Mouse (Mus musculus) layer of hippocampus, adult 9-11 months (tissue): ENCODE measurements around the gene Scpep1.

Experiments used
- DNase-seq: peaks from one replicate; pipeline ENCODE4 v3.0.0; 2022

The Scpep1 gene

GRCm38 (mm10) chr11:88970202-88970732 lies 15.0 kb upstream of the Scpep1 start, which contains the start of gene Coil:
Gene Coil (plus strand): TSS chr11:88970252.
- DNase-seq: no peak

GRCm38 (mm10) chr11:88966881-88967361 lies 11.7 kb upstream of the Scpep1 start, which contains the start of gene Elobl:
Gene Elobl (minus strand): TSS chr11:88966931.
- no peak for DNase-seq

GRCm38 (mm10) chr11:88958851-88959250 lies 3.6 kb upstream of the Scpep1 start:
- no peak for DNase-seq

- DNase-seq: no peak
These were observed 462 bp downstream of the Scpep1 start for GRCm38 (mm10) chr11:88954803-88955202.

- DNase-seq: no peak
These were observed 1.7 kb downstream of the Scpep1 start for GRCm38 (mm10) chr11:88953582-88953981.

GRCm38 (mm10) chr11:88952117-88952516 lies 3.1 kb downstream of the Scpep1 start:
- DNase-seq: no peak

- DNase-seq: no peak
These were observed 3.7 kb downstream of the Scpep1 start for GRCm38 (mm10) chr11:88951576-88951975.

- DNase-seq: no peak
These were observed 4.5 kb downstream of the Scpep1 start for GRCm38 (mm10) chr11:88950640-88951250.

- DNase-seq: no peak
These were observed 5.2 kb downstream of the Scpep1 start for GRCm38 (mm10) chr11:88949802-88950639.

GRCm38 (mm10) chr11:88948896-88949295 lies 6.4 kb downstream of the Scpep1 start:
- DNase-seq: no peak

- no peak for DNase-seq
These were observed 9.2 kb downstream of the Scpep1 start for GRCm38 (mm10) chr11:88945971-88946585.

GRCm38 (mm10) chr11:88941489-88941888 lies 13.8 kb downstream of the Scpep1 start:
- no peak for DNase-seq

GRCm38 (mm10) chr11:88939634-88940033 lies 15.6 kb downstream of the Scpep1 start:
- peak; percentile 32 for DNase-seq

- no peak for DNase-seq
These were observed 16.5 kb downstream of the Scpep1 start for GRCm38 (mm10) chr11:88938770-88939169.

GRCm38 (mm10) chr11:88937886-88938285 lies 17.4 kb downstream of the Scpep1 start:
- no peak for DNase-seq

- peak; percentile 38 for DNase-seq
These were observed 20.9 kb downstream of the Scpep1 start for GRCm38 (mm10) chr11:88934089-88935000.

- no peak for DNase-seq
These were observed 22.2 kb downstream of the Scpep1 start for GRCm38 (mm10) chr11:88933030-88933429.

- DNase-seq: no peak
These were observed 23.4 kb downstream of the Scpep1 start for GRCm38 (mm10) chr11:88931692-88932530.

- no peak for DNase-seq
These were observed 28.7 kb downstream of the Scpep1 start for GRCm38 (mm10) chr11:88926566-88926965.

GRCm38 (mm10) chr11:88909388-88910036 lies 45.8 kb downstream of the Scpep1 start:
- DNase-seq: no peak
